Mouse (Mus musculus): ENCODE measurements around the gene Lcn12.

DNA sequence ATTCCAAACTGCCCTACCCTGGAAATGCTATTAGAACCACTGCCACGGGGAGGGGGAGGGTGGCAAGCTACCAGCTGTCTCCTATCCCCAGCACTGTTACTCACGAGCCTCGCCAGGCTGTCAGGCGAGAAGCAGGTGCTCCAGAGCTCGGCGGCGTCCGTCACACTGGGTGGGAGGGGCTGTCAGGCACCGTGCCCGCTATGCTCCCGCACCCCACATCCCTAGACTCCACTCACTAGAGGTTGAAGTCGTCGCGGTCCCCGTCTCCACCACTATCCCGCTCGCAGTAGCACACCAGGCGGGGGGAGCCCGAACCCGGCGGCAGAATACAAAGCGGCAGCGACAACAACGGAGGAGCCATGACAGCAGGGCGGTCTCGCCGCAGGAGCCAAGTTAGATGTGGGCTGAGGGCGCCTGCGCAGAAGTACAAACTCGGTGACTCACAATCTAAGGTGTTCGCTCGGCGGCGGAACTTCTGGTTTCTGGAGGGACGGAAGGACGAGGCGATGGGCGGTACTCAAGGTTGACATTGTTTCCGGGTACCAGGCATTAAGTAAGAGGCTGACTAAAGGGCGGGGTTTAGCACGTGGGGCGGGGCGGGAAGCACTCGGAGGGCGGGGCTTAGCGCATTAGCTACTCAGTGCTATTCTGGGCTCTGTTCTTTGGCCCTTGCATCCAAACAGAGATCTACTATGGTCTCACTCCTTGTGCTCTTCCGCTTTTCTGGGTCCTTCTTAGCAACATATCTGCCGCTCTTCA, 33.0 kb downstream of the Lcn12 start, which contains the start of gene Paxx:
- TF ChIP-seq CTCF (IDR thresholded peaks at IDR 0.05; ENCODE audit: control insufficient read depth, insufficient read depth, insufficient replicate concordance, low read depth, low read length) = no peak
- TF ChIP-seq POLR2A (IDR thresholded peaks at IDR 0.05; ENCODE audit: control insufficient read depth, low read depth, low read length) = peak; percentile 64; the same call in 1 of the 2 replicates

All from testis, adult 2 months (tissue).